Mouse (Mus musculus) embryonic facial prominence, embryonic 15.5 days (tissue): ENCODE measurements around the gene Tomm6. TPM values are rescaled to one million over a fixed set of nuclear protein-coding genes. Genes with fewer than 3 reads are reported as not detected.

Experiments
- ATAC-seq: fragments of 200-750 bp; cut with Nextera tagmentation; 2 replicates; pipeline ENCODE4 v1.8.0; 2017; ENCODE audit warnings: low read depth, moderate TSS enrichment; ENCODE audit not compliant: insufficient number of reproducible peaks, low FRiP score, low TSS enrichment
- H3K27ac ChIP-seq: fragments of 300-500 bp; sonication (generic); replicated peaks from 2 replicates; pipeline ENCODE4 v1.5.1; 2015; ENCODE audit warnings: mild to moderate bottlenecking, inconsistent platforms
- H3K27me3 ChIP-seq: fragments of 300-500 bp; sonication (generic); 2 replicates; pipeline ENCODE4 v1.6.1; 2015; ENCODE audit warnings: inconsistent platforms
- H3K36me3 ChIP-seq: fragments of 300-500 bp; sonication (generic); 2 replicates; pipeline ENCODE4 v1.6.1; 2015; ENCODE audit warnings: mild to moderate bottlenecking, inconsistent platforms
- H3K4me1 ChIP-seq: fragments of 300-500 bp; sonication (generic); 2 replicates; pipeline ENCODE4 v1.6.1; 2015; ENCODE audit warnings: inconsistent platforms
- H3K4me2 ChIP-seq: fragments of 300-500 bp; sonication (generic); replicated peaks from 2 replicates; pipeline ENCODE4 v1.6.1; 2015; ENCODE audit warnings: mild to moderate bottlenecking, inconsistent platforms
- H3K4me3 ChIP-seq: fragments of 300-500 bp; sonication (generic); replicated peaks from 2 replicates; pipeline ENCODE4 v1.5.1; 2015; ENCODE audit warnings: mild to moderate bottlenecking, inconsistent platforms
- H3K9ac ChIP-seq: fragments of 300-500 bp; sonication (generic); 2 replicates; pipeline ENCODE4 v1.6.1; 2015; ENCODE audit warnings: inconsistent platforms
- H3K9me3 ChIP-seq: fragments of 300-500 bp; sonication (generic); replicated peaks from 2 replicates; pipeline ENCODE4 v1.6.1; 2016; ENCODE audit warnings: inconsistent platforms
- WGBS: fragments of 180-500 bp; shearing (Covaris S2); methylation state at CpG from one replicate; pipeline ENCODE4 v1.1.7; 2015; 5-methylcytosine and 5-hydroxymethylcytosine counted together
- polyA plus RNA-seq: library from polyadenylated mRNA; unstranded; fragments of >200 nt; fragmentation: Nextera tagmentation; extraction: Ambion mirVana; gene quantifications from 2 replicates; pipeline ENCODE4 v1.2.1, GENCODE M21; 2015

Tomm6 gene
- polyA plus RNA-seq, 1 experiment from 2014 or later = 386 TPM

- Histone ChIP-seq H3K4me3 (no peak overlapping the region), H3K4me2 (no peak overlapping the region), H3K9ac (no peak overlapping the region), H3K36me3 (no peaks in the 10 kb centered on the region; the same call in 1 of the 2 replicates), H3K4me1 (no peaks in the 10 kb centered on the region), H3K9me3 (no peaks in the 10 kb centered on the region), H3K27me3 (no peaks in the 10 kb centered on the region), H3K27ac (no peak overlapping the region)
- no peak for ATAC-seq
- 75% methylated on average over 4 of the region's 4 CpGs for WGBS
These were observed 39.2 kb downstream of the Tomm6 start for GRCm38 (mm10) chr17:47648966-47649365.

DNA sequence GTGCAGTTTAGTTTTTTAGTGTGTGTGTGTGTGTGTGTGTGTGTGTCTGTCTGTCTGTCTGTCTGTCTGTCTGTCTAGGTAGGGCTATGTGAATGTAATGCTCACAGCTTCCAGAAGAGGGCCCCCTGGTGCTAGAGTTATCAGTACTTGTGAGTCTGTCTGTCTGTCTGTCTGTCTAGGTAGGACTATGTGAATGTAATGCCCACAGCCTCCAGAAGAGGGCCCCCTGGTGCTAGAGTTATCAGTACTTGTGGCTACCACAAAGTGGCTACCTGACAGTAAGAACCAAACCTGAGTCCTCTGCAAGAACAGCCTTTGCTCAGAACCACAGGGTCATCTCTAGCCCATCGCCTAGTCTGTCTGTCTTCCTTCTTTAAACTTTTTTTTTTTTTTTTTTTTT is 41.5 kb downstream of the Tomm6 start:
- ATAC-seq = no peak
- Histone ChIP-seq H3K4me3 (no peak overlapping the region), H3K36me3 (no peaks in the 10 kb centered on the region; the same call in 1 of the 2 replicates), H3K27ac (no peak overlapping the region), H3K4me2 (no peak overlapping the region), H3K4me1 (no peaks in the 10 kb centered on the region), H3K9me3 (no peaks in the 10 kb centered on the region), H3K9ac (no peak overlapping the region), H3K27me3 (no peaks in the 10 kb centered on the region)
- 65% methylated on average over 1 of the region's 1 CpGs for WGBS

DNA sequence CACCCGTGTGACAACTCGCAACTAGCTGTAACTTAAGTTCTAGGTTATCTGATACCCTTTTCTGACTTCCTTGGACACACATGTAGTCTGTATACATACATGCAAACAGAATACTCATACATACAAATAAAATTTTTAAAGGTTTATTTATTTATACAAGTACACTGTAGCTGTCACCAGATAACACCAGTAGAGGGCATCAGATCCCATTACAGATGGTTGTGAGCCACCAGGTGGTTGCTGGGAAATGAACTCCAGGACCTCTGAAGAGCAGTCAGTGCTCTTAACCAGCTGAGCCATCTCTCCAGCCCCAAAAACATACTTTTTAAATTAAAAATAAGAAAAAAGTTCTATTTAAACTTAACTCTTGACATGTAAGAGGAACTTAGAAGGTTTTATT is 45.2 kb downstream of the Tomm6 start:
- Histone ChIP-seq H3K27ac (no peak overlapping the region), H3K36me3 (no peaks in the 10 kb centered on the region), H3K4me2 (no peak overlapping the region), H3K4me1 (no peaks in the 10 kb centered on the region), H3K4me3 (no peak overlapping the region), H3K9me3 (no peaks in the 10 kb centered on the region), H3K27me3 (no peaks in the 10 kb centered on the region), H3K9ac (no peak overlapping the region)
- WGBS = 81% methylated on average over 2 of the region's 2 CpGs
- no peak for ATAC-seq

Other genes starting within 250 kb of the Tomm6 start
- gene Taf8, start 186.1 kb downstream of the Tomm6 start, polyA plus RNA-seq = 30.0 and 32.4 TPM in 2 replicates
- 552 and 575 TPM in 2 replicates for gene Ccnd3, start 183.3 kb downstream of the Tomm6 start, polyA plus RNA-seq
- gene Bysl, start 76.9 kb downstream of the Tomm6 start, polyA plus RNA-seq = 23.9 and 24.6 TPM in 2 replicates
- gene Med20, start 76.8 kb downstream of the Tomm6 start, polyA plus RNA-seq = 51.9 and 55.2 TPM in 2 replicates
- 1.6 TPM in 2 replicates for gene Gm20517, start 76.8 kb downstream of the Tomm6 start, polyA plus RNA-seq
- gene Usp49, start 57.7 kb downstream of the Tomm6 start, polyA plus RNA-seq = 4.4 and 5.2 TPM in 2 replicates
- 5.5 and 7.1 TPM in 2 replicates for gene Frs3, start 644 bp upstream of the Tomm6 start, polyA plus RNA-seq
- gene Gm21981, start 6.1 kb upstream of the Tomm6 start, polyA plus RNA-seq = 0.12 and 0.24 TPM in 2 replicates
- gene Prickle4, start 6.3 kb upstream of the Tomm6 start, polyA plus RNA-seq = 0.71 and 1.3 TPM in 2 replicates
- 0.12 and 0.16 TPM in 2 replicates for gene Pgc, start 38.5 kb upstream of the Tomm6 start, polyA plus RNA-seq
- gene Tfeb, start 48.6 kb upstream of the Tomm6 start, polyA plus RNA-seq = 13.5 and 14.3 TPM in 2 replicates
- 21.2 and 25.3 TPM in 2 replicates for gene Mdfi, start 146.3 kb upstream of the Tomm6 start, polyA plus RNA-seq
- gene Foxp4, start 236.3 kb upstream of the Tomm6 start, polyA plus RNA-seq = 17.0 and 19.3 TPM in 2 replicates